Mouse (Mus musculus) spleen, postnatal 36 days (tissue): ENCODE data around the gene Epha4.

ENCODE experiments used
- DNase-seq, 2 experiments: peaks; one replicate each; pipeline ENCODE4 v3.0.0; 2022; ENCODE audit warnings: low spot score in 2 of 2, mixed read lengths in 1 of 2

Gene Epha4

DNA sequence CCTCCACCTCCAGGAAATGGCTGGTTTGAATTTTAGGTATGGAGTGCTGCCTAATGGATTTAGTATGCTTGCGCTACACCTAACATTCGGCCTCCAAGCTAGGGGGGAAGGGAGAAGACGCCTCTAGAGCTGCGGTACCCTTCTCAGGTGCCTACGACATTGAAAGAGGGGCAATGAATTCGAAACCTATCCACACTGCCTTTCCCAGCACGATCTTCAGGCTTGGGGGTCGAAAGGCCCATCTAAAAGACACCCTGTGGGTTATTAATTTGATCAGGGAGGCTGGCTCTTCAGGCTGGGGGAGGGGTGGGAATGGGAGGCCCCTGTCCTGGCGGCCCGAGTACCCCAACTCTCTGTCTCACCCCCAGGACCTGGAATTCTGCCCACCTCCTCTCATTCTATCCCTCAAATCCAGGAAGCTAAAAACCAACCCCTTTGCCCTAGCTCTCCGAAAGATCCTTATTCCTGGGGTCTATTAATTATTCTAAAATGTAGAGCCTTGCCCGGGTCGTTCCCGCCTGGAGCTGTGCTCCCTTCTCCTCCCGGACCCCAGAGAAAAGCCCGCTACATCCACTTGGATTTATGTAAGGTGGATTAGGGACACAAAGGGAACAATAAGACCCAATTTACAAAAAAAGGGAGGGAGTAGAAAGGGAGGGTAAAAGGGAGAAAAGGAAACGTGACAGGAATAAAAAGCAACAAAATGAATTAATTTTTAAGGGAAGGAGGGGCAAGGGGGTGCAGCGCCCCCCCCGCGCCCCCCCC is 2.3 kb downstream of the Epha4 start:
- DNase-seq, result no peak

DNA sequence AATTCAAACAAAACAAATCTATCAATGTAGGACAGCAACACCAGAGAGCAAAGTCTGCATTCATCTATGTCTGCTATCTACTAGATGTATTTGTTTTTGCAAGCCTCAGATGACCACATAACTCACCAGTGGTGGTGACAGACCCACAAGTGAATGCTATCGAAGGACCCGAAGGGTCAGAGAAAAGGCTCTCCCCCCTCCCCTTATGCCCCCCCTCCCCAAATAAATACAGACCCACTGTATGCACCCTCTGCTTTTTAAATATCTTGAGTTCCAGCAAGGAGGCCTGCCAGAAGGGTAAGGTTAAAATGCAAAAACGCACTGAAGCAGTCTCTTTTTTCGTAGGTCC is 2.9 kb downstream of the Epha4 start:
- no peak for DNase-seq

DNA sequence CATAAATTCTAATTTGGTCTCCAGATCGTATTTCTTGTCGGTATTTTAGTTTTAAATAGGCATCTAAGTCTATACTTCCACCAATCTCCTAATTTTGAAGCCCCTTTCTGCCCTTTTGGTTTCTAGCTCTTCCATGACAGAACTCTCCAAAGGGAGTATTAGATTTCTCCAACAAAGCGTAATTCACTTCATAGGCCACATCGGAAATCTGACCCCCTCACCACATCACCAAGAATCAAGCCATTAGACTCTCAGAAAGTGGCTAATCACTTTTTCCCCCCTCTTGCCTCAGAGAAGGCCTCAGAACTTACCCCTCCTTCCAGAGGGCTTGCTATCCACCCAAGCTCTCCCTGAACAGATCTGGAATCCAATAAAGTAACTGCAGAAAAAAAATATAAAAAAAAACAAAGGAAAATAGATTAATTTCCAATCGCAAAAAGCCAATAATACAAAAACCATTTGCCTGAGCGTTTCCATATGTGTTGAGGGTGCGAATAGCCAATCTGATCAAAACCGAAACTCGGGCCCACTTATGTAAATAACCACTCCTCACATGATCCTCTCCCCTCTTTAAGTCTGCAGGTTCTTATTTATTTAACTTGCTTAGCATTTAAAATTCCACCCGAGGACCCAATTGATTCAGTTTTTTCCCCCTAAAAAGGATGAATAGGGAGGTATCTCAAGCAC is 3.4 kb downstream of the Epha4 start:
- no peak for DNase-seq

DNA sequence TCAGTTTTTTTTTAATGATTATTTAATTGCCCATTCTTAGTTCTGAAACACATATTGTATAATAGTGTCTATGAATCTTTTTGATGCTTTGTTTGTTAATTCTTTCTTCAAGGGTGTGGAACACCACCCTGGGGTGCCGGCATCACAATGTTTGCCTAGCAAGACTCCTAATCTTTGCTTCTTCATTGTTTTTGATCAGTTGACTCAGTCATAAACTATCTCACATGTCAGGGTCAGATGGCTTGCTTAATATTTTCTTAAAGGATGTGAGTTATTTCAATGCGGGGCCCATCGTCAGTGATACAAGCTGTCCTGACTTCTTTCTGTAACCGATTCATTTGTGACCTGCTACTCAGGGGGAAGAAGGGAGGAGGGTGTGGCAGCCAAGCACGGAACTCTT is 4.3 kb downstream of the Epha4 start:
- DNase-seq, result no peak

DNA sequence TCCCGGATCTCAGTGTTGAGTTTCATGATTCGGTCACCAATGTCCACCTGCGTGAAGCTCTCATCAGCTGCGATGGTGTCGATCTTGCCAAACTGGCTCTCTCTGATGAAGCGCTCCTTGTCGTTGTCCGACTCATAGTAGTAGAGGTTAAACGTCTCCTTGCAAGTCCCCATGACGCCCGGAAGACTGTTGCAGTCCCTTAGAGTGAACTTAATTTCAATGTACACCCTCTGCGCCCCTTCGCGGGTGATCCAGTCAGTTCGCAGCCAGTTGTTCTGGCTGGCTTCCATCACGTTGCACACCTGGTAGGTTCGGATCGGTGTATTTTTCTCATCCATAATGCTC is 8.1 kb downstream of the Epha4 start:
- no peak for DNase-seq

DNA sequence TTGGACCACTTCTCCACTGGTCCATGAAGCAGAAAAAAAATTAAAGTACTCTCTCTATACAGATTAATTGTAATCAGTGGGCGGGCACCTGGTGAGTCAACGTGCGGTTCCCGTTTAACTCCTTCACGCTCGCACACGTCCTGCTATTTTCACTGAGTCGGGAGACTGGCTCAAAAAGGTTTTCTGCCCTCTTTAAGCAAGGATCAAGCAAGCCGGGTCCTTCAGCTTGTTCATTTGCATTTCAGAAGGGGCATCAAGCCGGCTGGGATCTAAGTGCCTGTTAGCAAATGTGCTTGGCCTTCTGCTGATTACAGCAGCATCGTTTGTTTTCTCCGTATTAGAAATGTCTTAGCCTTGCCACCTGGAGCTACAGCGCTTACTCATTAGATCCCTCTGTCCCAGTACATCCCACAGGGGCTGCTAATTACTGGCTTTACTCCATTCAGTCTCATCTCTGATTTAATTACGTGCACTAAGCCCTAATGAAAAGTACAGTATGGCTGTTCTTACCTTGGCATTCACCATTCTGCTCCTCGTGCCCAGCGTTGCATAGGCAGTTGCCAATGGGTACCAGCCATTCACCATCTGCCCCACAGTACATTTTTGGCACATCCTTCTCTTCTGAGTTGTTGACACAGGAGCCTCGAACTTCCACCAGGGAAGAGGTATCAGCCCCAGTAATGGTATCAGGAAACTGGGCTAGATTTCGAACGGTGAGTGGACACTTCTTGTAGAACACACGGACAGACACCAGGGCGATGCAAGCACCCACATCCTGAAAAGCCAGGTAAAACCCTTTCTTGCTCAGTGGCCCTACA is 8.6 kb downstream of the Epha4 start:
- no peak for DNase-seq

DNA sequence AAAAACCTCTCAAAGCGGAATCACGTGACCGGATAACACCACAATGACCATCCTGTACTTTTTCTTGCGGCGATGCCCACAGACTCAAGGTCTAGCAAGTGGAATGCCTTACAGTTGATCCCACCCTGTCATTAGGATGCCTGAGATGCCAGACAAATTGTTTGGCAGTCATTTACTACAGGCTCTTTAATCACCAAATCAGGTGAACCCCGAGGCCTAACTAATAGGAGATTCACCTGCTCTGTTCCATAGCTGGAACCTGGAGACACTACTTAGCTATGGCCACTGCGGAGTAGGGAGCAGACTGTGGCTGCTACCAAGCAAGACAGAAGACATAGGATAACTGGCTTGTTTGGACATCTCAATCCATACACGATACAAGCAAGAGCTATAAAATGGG is 9.6 kb downstream of the Epha4 start:
- DNase-seq, result no peak

DNA sequence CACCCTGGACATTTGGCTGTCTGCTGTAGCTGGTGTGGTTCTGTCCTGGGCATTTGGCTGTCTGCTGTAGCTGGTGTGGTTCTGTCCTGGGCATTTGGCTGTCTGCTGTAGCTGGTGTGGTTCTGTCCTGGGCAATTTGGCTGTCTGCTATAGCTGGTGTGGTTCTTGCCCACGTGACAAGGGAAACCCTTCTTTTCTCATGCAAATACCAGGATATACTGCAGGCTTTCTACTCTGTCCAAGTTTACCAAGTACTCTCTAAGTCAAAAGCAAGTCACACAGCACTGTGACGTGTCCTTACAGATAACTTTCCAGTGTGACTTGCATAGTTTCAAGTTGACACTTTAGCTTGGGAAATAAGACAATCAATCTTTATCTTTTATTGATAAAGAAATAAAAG is 10.1 kb downstream of the Epha4 start:
- no peak for DNase-seq

DNA sequence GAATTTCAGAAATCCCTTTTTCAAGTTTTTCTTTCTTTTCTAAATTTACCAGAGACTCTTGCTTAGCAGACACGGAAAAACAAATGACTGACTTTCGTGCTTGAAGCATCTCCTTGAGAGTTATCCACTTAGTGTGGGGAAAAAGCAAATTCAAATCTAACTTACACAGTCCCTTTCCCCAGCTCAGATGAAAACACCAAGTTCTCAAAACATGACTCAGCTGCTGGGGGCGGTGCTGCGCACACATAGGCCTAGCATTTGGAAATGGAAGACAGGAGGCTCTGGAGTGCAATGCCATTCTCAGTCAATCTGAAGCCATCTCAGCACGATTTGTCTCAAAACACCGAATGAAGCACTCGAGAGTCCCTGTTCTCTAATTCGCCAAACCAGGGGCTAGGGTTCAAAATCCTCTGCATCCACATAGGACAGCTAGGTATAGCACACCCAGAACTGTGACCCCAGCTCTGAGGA is 11.1 kb downstream of the Epha4 start:
- DNase-seq, result no peak

DNA sequence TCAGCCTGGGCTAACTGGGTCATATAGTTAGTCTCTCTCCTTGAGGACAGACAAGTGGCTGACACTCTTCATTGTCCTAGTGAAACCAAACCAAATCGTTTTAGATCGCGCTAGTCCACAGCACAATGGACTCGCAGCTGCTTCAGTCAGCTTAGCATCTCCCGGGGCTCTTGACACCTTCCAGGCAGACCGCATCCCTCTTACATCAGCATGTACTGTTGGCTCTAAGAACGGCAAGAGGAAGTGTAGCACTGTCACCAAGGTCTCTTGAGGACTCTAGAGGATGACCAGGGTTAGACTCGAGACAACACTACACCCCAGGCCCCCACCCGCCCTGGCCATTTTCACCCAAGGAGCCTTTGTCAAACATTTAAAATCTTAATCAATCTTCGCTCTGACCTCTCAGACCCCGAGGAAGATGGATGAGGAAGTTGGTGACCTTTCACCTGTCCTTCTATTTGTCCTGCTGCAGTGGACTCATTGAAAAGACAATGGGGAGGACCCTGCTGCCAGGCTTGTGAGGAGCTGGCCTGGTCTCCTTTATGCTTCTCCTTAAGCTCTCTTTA is 12.3 kb downstream of the Epha4 start:
- no peak for DNase-seq

DNA sequence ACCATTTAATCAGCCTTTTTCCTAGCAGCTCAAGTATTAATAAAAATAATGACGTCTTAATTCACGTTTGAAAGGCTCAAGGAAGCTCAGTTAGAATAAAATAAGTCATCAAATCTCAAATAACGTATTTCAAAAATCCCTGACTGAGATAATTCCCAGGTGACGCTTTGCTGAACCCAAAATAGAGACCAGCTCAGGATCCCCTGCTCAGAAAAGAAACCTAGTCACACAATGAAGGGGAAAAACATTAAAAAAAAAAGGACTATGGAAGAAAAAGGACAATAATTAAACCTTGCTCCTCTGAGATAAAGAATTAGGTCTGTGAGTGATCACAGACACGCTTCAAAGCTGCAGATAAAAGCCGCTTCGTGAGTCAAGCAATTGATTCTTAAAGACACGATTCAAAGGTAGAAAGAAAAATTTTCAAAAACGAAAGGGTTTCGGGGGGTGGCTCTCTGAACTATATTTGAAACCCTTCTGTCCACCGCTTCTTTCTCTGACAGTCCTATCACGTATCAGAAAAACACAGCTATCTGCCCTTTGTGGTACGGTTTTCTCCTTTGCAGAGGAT is 13.4 kb downstream of the Epha4 start:
- DNase-seq, result no peak

DNA sequence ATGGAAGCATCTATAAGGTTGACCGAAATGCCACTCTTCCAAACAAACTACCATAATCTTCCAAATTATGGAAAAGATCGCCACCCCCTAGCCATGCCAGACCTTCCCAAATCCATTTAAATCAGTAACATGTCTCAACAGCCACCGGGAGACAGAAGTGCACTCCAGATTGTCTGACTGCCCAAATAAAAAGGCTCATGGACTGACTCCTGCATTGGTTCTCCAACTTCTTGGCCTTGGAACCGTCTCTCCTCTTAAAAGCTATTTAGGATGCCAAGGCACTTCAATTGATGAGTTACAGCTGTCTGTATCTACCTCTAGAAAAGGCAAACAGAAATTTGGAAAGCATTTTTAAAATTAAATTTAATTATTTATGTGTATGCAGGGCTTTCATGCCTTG is 17.4 kb downstream of the Epha4 start:
- no peak for DNase-seq

DNA sequence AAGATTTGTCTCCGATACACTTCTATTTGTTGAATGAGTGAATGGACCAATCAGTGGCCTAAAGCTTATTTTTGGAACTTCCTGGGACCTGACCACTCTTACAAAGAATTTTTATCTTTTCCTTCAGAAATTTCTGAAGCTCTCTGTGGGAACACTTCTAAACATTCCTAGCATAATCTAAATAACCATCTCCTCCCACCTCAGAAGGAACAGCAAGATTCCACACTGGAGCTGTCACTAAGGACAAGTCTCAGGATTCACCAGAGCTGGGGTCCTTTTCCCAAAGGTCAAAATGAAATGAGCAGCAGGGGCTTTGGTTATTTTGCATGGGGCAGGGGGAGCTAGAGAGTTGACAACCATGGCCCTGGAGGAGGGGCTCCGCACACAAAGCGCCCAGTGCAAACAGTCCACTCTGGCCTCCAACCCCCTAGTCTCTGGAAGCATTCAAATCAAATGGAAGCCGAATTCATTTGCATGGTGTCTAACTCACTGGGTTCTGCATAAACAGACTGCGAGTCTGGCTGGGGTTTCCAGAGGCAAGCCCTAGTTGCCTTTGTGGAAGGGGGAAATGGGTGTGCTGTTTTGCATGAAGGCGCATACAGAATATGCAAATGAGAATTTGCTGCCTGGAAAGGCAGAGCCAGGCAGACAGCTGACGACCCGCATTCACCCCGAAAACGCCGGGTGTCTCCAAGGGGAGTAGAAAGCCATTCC is 18.3 kb downstream of the Epha4 start:
- no peak for DNase-seq

DNA sequence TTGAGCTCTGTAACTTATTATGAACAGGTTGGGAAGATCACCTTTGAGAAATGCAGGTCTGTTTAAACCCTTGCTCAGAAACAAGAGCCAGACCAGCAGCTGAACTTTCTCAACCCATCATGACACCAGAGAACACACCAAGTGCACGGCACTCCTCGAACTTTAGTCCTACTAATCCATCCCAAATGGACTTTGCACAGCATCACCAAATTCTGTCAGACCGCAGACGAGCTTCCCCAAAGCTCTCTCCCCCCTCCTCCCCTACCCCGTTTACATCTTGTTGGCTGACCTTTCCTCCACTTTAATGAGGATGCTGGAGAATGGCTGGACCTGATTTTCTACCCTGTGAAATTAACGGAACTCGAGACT is 19.1 kb downstream of the Epha4 start:
- DNase-seq, result no peak

DNA sequence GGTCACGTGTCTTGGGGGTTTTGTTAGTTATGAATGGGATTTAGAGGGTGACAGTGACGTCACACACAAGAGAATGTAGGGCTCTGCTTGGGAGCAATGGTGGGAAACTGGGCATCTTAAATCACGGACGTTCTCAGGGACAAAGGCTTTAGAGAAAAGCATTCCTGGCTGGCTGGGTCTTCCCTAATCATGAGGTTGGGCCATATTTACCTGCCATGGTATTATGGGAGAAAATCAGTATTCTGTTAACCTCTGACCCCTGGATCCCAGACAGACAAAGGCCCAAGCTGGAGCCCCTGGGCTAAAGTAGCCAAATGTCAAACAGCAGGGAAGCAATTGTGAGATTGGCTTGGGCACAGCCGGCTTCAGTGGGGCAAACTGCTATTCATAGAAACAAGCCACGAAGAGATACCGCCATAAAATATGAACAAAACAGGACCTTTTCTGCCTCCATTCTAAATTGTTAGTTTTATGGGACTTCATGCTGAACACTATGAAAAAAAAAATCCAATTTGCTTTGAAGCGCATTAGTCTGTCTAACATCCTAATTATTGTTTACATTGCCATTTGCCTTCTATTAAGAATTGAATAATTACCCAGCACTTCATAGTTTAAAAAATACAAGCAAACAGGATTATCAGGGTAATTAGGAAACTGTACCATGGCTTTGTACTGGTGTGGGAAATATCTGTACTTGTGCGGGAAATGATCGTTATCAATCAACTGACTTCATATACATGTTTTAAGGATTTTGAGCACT is 19.7 kb downstream of the Epha4 start:
- DNase-seq, result no peak

DNA sequence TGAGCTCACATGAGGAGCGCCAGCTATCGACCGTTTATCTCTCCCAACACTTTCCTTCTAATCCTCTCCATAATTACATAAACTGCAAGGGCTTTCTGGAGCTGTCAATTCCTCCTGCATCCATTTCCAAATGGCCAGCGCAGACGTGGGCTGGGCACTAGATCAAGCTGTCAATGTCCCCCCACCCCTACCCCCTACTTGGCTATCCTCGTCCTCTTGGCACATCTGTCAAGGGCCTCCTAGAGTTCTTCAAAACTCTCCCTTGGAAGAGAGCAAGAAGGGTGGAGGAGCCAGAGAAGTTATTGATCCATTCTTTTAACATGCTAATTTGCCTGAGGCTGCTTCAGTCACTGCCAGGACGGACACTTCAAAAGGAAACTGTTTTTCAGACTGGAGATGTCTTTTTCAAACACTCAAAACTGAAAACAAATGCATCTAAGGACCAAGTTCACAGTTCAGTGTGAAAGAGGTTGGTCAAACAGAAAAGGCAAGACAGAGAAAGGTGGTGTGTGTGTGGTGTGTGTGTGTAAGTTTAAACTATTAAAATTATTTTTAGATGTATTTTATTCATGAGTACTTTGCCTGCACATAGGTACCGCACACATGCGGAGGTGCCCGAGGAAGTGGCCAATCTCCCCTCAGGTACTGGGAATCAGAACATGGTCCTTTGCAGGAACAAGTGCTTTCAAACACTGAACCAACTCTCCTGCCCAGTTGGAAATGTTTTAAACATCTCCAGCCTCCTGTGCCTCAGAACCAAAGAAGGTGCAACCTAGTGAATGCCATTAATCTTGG is 20.9 kb downstream of the Epha4 start:
- no peak for DNase-seq

DNA sequence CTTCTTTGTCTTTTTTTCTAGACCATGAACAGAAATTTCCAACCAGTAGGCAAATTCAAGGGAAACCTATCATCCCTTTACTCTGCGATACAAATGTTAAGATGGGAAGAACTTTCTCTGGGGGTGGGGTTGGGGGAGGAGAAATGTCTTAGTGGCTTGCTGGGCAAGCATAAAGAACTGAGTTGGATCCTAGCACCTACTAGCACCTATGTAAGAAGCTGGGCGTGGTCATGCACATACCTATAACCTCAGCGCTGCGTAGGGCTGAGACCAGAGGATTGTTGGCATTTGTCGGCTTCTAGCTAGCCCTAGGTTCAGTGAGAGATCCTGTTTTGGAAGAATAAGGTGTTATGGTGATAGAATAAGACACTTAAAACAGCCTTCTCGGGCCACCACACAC is 24.7 kb downstream of the Epha4 start:
- no peak for DNase-seq

DNA sequence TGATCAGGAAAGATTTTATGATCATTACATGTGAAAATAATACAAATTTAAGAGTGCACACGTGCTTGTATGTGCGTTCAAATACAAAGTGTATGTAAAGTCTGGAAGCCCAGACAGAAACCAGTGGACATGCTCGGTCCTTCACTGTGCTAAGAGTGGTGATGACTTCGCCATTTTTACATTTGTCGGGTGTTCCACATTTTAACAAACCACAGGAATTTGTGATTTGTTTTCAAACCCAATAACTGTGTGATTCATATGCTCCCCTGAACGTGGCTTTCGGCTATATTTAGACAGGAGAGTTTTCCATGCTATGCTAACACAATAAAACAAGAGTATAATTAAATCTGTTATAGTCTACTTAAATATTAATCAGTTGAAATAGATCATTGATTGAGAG is 25.5 kb downstream of the Epha4 start:
- no peak for DNase-seq

DNA sequence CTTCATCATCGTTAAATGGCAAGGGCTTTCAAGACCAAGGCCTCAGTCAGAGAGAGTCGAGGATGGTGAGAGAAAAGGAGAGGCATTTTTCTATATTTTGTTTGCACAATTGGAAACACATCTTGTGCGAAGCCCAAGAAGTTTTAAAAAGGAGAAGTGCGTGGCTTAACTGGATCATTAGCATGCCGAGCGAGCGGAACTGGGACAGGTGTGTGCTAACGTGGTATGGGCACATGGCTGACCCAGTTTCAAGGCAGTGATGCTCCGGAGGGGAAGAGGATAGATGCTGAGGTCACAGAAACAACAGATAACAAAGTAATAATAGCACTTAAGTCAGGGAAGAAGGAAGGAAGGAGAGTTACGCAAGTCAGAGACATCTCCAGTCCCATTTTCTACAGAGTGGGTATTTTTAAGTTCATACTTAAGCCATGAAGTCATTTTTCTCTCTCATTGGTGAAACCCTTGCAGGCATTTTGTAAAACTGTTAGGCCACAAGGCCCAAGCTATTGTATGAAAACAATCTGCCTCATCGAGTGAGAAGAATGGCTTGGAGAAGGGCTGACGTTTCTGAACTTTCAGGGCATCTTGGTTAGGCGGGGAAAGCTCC is 26.9 kb downstream of the Epha4 start:
- no peak for DNase-seq
